Mouse (Mus musculus) E14TG2a.4 (cell line): ENCODE results near the gene Mmp21.

ENCODE experiments used
- H3K27me3 ChIP-seq: 2 replicates; pipeline ENCODE4 v1.6.1; 2014; ENCODE audit warnings: low read length, control low read depth; ENCODE audit not compliant: insufficient read depth
- H3K36me3 ChIP-seq: 2 replicates; pipeline ENCODE4 v1.6.1; 2014; ENCODE audit warnings: low read length, control low read depth; ENCODE audit not compliant: insufficient read depth
- H3K4me1 ChIP-seq: replicated peaks from 2 replicates; pipeline ENCODE4 v1.6.1; 2014; ENCODE audit warnings: low read depth, low read length, control low read depth
- H3K4me3 ChIP-seq: replicated peaks from 2 replicates; pipeline ENCODE4 v1.5.1; 2014; ENCODE audit warnings: mild to moderate bottlenecking, low read length
- H3K9me3 ChIP-seq: 2 replicates; pipeline ENCODE4 v1.6.1; 2014; ENCODE audit warnings: low read length, control low read depth
- CTCF ChIP-seq: conservative IDR thresholded peaks from 2 replicates; pipeline ENCODE4 v1.5.1; 2014; ENCODE audit warnings: low read length
- NANOG ChIP-seq: IDR thresholded peaks from 2 replicates; pipeline ENCODE4 v1.6.1; 2014; ENCODE audit warnings: borderline replicate concordance, low read length, mixed read lengths
- POU5F1 ChIP-seq: IDR thresholded peaks from 2 replicates; pipeline ENCODE4 v1.6.1; 2014; ENCODE audit warnings: low read length, borderline replicate concordance

The Mmp21 gene

GRCm38 (mm10) chr7:133679961-133680360 is at the start of gene Mmp21:
Mmp21 (minus strand) TSS chr7:133680061.
- Histone ChIP-seq H3K4me3 (no peak within 1 kb of the TSS), H3K36me3 (no peaks in the 10 kb centered on the region), H3K27me3 (peaks cover 14% of the 10 kb centered on the region), H3K4me1 (peaks cover 20% of the 10 kb centered on the region), H3K9me3 (no peaks in the 10 kb centered on the region)
- TF ChIP-seq CTCF, result no peak
- TF ChIP-seq POU5F1, result no peak
- TF ChIP-seq NANOG, result no peak

GRCm38 (mm10) chr7:133729351-133729750 is 49.5 kb upstream of the Mmp21 start:
- Histone ChIP-seq H3K27me3 (no peaks in the 10 kb centered on the region), H3K36me3 (peaks cover 87% of the 10 kb centered on the region), H3K9me3 (no peaks in the 10 kb centered on the region), H3K4me1 (peaks cover 12% of the 10 kb centered on the region), H3K4me3 (no peak overlapping the region)
- no peak for TF ChIP-seq POU5F1
- no peak for TF ChIP-seq NANOG
- no peak for TF ChIP-seq CTCF

GRCm38 (mm10) chr7:133727027-133727426 is 47.2 kb upstream of the Mmp21 start:
- no peak overlapping the region for H3K4me3 ChIP-seq
- H3K9me3 ChIP-seq, result no peaks in the 10 kb centered on the region
- no peak for TF ChIP-seq NANOG
- no peak for TF ChIP-seq POU5F1
- TF ChIP-seq CTCF, result no peak
- H3K36me3 ChIP-seq, result peaks cover 89% of the 10 kb centered on the region
- peaks cover 12% of the 10 kb centered on the region for H3K4me1 ChIP-seq
- H3K27me3 ChIP-seq, result no peaks in the 10 kb centered on the region

- Histone ChIP-seq H3K4me1 (peaks cover 12% of the 10 kb centered on the region), H3K36me3 (peaks cover 89% of the 10 kb centered on the region), H3K9me3 (no peaks in the 10 kb centered on the region), H3K27me3 (no peaks in the 10 kb centered on the region), H3K4me3 (no peak overlapping the region)
- no peak for TF ChIP-seq NANOG
- TF ChIP-seq CTCF, result no peak
These were observed 45.7 kb upstream of the Mmp21 start for GRCm38 (mm10) chr7:133725571-133725970.

GRCm38 (mm10) chr7:133724844-133725243 is 45.0 kb upstream of the Mmp21 start:
- TF ChIP-seq POU5F1 (no peak), NANOG (no peak), CTCF (no peak)
- H3K27me3 ChIP-seq, result no peaks in the 10 kb centered on the region
- peaks cover 90% of the 10 kb centered on the region for H3K36me3 ChIP-seq

GRCm38 (mm10) chr7:133720616-133721015 is 40.8 kb upstream of the Mmp21 start:
- Histone ChIP-seq H3K4me3 (no peak overlapping the region), H3K9me3 (no peaks in the 10 kb centered on the region), H3K36me3 (peaks cover 100% of the 10 kb centered on the region), H3K27me3 (no peaks in the 10 kb centered on the region), H3K4me1 (no peaks in the 10 kb centered on the region)
- TF ChIP-seq CTCF (no peak), POU5F1 (no peak), NANOG (no peak)

More at GRCm38 (mm10) chr7:133724844-133725243, 45.0 kb upstream of the Mmp21 start:
- Histone ChIP-seq H3K9me3 (no peaks in the 10 kb centered on the region), H3K4me1 (peaks cover 5% of the 10 kb centered on the region), H3K4me3 (no peak overlapping the region)

GRCm38 (mm10) chr7:133718580-133718979 is 38.7 kb upstream of the Mmp21 start:
- peaks cover 5% of the 10 kb centered on the region for H3K4me1 ChIP-seq
- no peaks in the 10 kb centered on the region for H3K27me3 ChIP-seq
- H3K4me3 ChIP-seq, result no peak overlapping the region
- peaks cover 100% of the 10 kb centered on the region for H3K36me3 ChIP-seq
- H3K9me3 ChIP-seq, result no peaks in the 10 kb centered on the region
- no peak for TF ChIP-seq NANOG
- no peak for TF ChIP-seq POU5F1
- TF ChIP-seq CTCF, result no peak

GRCm38 (mm10) chr7:133715387-133715786 is 35.5 kb upstream of the Mmp21 start:
- no peaks in the 10 kb centered on the region for H3K9me3 ChIP-seq
- H3K4me3 ChIP-seq, result no peak overlapping the region
- H3K36me3 ChIP-seq, result peaks cover 88% of the 10 kb centered on the region
- TF ChIP-seq NANOG (no peak), POU5F1 (no peak), CTCF (no peak)
- H3K4me1 ChIP-seq, result peaks cover 9% of the 10 kb centered on the region
- no peaks in the 10 kb centered on the region for H3K27me3 ChIP-seq

GRCm38 (mm10) chr7:133707301-133707700 is 27.4 kb upstream of the Mmp21 start:
- no peak for TF ChIP-seq NANOG
- peak; percentile 33 for TF ChIP-seq CTCF
- TF ChIP-seq POU5F1, result no peak

More at GRCm38 (mm10) chr7:133707301-133707700, 27.4 kb upstream of the Mmp21 start:
- peaks cover 10% of the 10 kb centered on the region for H3K36me3 ChIP-seq
- H3K4me3 ChIP-seq, result no peak overlapping the region
- peaks cover 27% of the 10 kb centered on the region for H3K4me1 ChIP-seq
- no peaks in the 10 kb centered on the region for H3K9me3 ChIP-seq
- H3K27me3 ChIP-seq, result no peaks in the 10 kb centered on the region
